Mouse (Mus musculus): ENCODE measurements around the gene Pip.

DNA sequence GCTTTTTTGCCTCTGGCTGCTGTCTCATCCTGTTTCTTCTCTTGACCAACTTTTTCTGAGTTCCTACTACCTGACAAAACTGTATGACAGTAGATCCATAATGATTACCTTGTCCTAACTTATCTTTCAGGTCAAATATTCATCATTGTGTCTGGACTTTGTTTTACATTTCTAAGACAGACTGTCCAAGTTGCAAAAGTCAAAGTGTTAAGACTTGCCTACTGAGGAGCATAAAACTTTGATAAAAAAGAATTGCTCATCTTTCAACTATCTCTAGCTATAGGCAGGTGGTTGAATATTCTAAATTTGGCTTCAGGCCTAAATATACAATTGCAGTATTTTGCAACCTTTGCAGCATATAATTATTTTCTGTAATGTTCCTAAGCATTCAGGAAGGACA lies 23.2 kb upstream of the Pip start:
- TF ChIP-seq CTCF (IDR thresholded peaks at IDR 0.05) (no peak), EP300 (IDR thresholded peaks at IDR 0.05) (no peak)
